Mouse (Mus musculus) lung, postnatal 0 days (tissue): ENCODE data around the gene Aacs.

Source experiments
- CTCF ChIP-seq: IDR thresholded peaks from 2 replicates; pipeline ENCODE4 v1.5.1; 2016; ENCODE audit warnings: antibody characterized with exemption, mild to moderate bottlenecking
- EP300 ChIP-seq: IDR thresholded peaks from 2 replicates; pipeline ENCODE4 v1.6.1; 2016; ENCODE audit warnings: antibody characterized with exemption, mild to moderate bottlenecking, control low read depth

DNA sequence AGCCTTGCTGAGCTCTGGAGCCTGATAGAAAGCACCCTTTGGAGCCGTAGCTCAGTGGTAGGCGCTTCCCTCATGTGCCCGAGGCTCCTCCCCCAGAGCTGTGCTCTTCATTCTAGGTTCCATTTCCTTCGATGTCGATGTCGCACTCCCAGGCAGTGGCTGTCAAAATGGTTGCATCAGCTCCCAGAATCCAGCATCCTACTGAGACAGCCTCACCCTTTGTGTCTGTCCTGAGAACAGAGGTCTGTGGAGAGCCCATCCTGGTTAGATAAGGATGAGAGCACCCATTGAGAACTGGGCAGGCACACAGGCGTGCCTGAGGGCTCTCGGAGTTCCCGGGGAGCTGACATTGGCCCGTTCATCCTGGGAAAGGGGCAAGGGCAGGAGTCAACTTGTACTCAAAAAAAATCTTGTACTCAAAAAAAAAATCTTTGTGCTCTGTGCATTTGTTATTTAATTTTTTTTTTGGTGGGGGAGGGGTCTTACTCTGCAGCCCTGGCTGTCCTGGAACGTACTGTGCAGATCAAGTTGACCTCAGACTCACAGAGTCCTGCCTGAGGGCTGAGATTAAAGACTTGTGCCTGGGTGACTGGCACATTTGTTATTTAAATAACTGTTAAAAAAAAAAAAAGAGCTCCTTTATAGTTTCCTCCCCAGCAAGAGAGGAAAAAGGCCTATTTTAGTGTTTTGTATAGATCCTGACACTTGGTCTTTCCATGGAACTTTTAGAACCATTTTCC, 74.3 kb downstream of the Aacs start:
- TF ChIP-seq CTCF (no peak), EP300 (no peak)
